Mouse (Mus musculus): ENCODE data around the gene Cdk6. TPM values are rescaled to one million over a fixed set of nuclear protein-coding genes. Genes with fewer than 3 reads are reported as not detected.

Gene Cdk6
- polyA plus RNA-seq, 1 experiment = 2.0 TPM

- TF ChIP-seq CTCF (IDR thresholded peaks at IDR 0.05; ENCODE audit: extremely low read depth, insufficient read depth, low read length) (no peak), POLR2A (IDR thresholded peaks at IDR 0.05; ENCODE audit: extremely low read depth, insufficient read depth, low read length) (no peak)
- Histone ChIP-seq H3K4me1 (ENCODE audit: control insufficient read depth, insufficient read depth, low read length) (no peaks in the 10 kb centered on the region), H3K27ac (ENCODE audit: insufficient read depth, low read length) (no peak overlapping the region), H3K4me3 (ENCODE audit: insufficient read depth, low read length) (no peak overlapping the region)
Observed at GRCm38 (mm10) chr5:3386021-3386730, 44.9 kb downstream of the Cdk6 start.

- Histone ChIP-seq H3K4me1 (ENCODE audit: control insufficient read depth, insufficient read depth, low read length) (no peaks in the 10 kb centered on the region), H3K27ac (ENCODE audit: insufficient read depth, low read length) (no peak overlapping the region), H3K4me3 (ENCODE audit: insufficient read depth, low read length) (no peak overlapping the region)
- TF ChIP-seq CTCF (IDR thresholded peaks at IDR 0.05; ENCODE audit: extremely low read depth, insufficient read depth, low read length) (no peak), POLR2A (IDR thresholded peaks at IDR 0.05; ENCODE audit: extremely low read depth, insufficient read depth, low read length) (no peak)
Observed at GRCm38 (mm10) chr5:3386731-3387087, 45.4 kb downstream of the Cdk6 start.

- TF ChIP-seq POLR2A (IDR thresholded peaks at IDR 0.05; ENCODE audit: extremely low read depth, insufficient read depth, low read length) (no peak), CTCF (IDR thresholded peaks at IDR 0.05; ENCODE audit: extremely low read depth, insufficient read depth, low read length) (no peak)
- Histone ChIP-seq H3K27ac (ENCODE audit: insufficient read depth, low read length) (no peak overlapping the region), H3K4me1 (ENCODE audit: control insufficient read depth, insufficient read depth, low read length) (no peaks in the 10 kb centered on the region), H3K4me3 (ENCODE audit: insufficient read depth, low read length) (no peak overlapping the region)
Observed at GRCm38 (mm10) chr5:3387138-3387537, 45.9 kb downstream of the Cdk6 start.

- TF ChIP-seq CTCF (IDR thresholded peaks at IDR 0.05; ENCODE audit: extremely low read depth, insufficient read depth, low read length) (no peak), POLR2A (IDR thresholded peaks at IDR 0.05; ENCODE audit: extremely low read depth, insufficient read depth, low read length) (no peak)
- Histone ChIP-seq H3K27ac (ENCODE audit: insufficient read depth, low read length) (no peak overlapping the region), H3K4me3 (ENCODE audit: insufficient read depth, low read length) (no peak overlapping the region), H3K4me1 (ENCODE audit: control insufficient read depth, insufficient read depth, low read length) (no peaks in the 10 kb centered on the region)
Observed at GRCm38 (mm10) chr5:3392856-3393255, 51.6 kb downstream of the Cdk6 start.

GRCm38 (mm10) chr5:3394145-3394544 lies 52.9 kb downstream of the Cdk6 start:
- no peaks in the 10 kb centered on the region for H3K4me1 ChIP-seq (ENCODE audit: control insufficient read depth, insufficient read depth, low read length)
- H3K4me3 ChIP-seq (ENCODE audit: insufficient read depth, low read length) = no peak overlapping the region
- TF ChIP-seq POLR2A (IDR thresholded peaks at IDR 0.05; ENCODE audit: extremely low read depth, insufficient read depth, low read length) = no peak
- H3K27ac ChIP-seq (ENCODE audit: insufficient read depth, low read length) = no peak overlapping the region

GRCm38 (mm10) chr5:3395020-3395419 lies 53.7 kb downstream of the Cdk6 start:
- no peak for TF ChIP-seq POLR2A (IDR thresholded peaks at IDR 0.05; ENCODE audit: extremely low read depth, insufficient read depth, low read length)
- no peak for TF ChIP-seq CTCF (IDR thresholded peaks at IDR 0.05; ENCODE audit: extremely low read depth, insufficient read depth, low read length)
- Histone ChIP-seq H3K4me3 (ENCODE audit: insufficient read depth, low read length) (no peak overlapping the region), H3K27ac (ENCODE audit: insufficient read depth, low read length) (no peak overlapping the region), H3K4me1 (ENCODE audit: control insufficient read depth, insufficient read depth, low read length) (no peaks in the 10 kb centered on the region)

GRCm38 (mm10) chr5:3396214-3396613 lies 54.9 kb downstream of the Cdk6 start:
- Histone ChIP-seq H3K4me1 (ENCODE audit: control insufficient read depth, insufficient read depth, low read length) (no peaks in the 10 kb centered on the region), H3K4me3 (ENCODE audit: insufficient read depth, low read length) (no peak overlapping the region), H3K27ac (ENCODE audit: insufficient read depth, low read length) (no peak overlapping the region)
- no peak for TF ChIP-seq CTCF (IDR thresholded peaks at IDR 0.05; ENCODE audit: extremely low read depth, insufficient read depth, low read length)
- no peak for TF ChIP-seq POLR2A (IDR thresholded peaks at IDR 0.05; ENCODE audit: extremely low read depth, insufficient read depth, low read length)

GRCm38 (mm10) chr5:3396910-3397575 lies 55.8 kb downstream of the Cdk6 start:
- Histone ChIP-seq H3K4me3 (ENCODE audit: insufficient read depth, low read length) (no peak overlapping the region), H3K27ac (ENCODE audit: insufficient read depth, low read length) (no peak overlapping the region), H3K4me1 (ENCODE audit: control insufficient read depth, insufficient read depth, low read length) (no peaks in the 10 kb centered on the region)
- TF ChIP-seq POLR2A (IDR thresholded peaks at IDR 0.05; ENCODE audit: extremely low read depth, insufficient read depth, low read length) (no peak), CTCF (IDR thresholded peaks at IDR 0.05; ENCODE audit: extremely low read depth, insufficient read depth, low read length) (no peak)

GRCm38 (mm10) chr5:3399784-3400494 lies 58.7 kb downstream of the Cdk6 start:
- Histone ChIP-seq H3K27ac (ENCODE audit: insufficient read depth, low read length) (no peak overlapping the region), H3K4me1 (ENCODE audit: control insufficient read depth, insufficient read depth, low read length) (no peaks in the 10 kb centered on the region), H3K4me3 (ENCODE audit: insufficient read depth, low read length) (no peak overlapping the region)
- TF ChIP-seq POLR2A (IDR thresholded peaks at IDR 0.05; ENCODE audit: extremely low read depth, insufficient read depth, low read length) = no peak
- TF ChIP-seq CTCF (IDR thresholded peaks at IDR 0.05; ENCODE audit: extremely low read depth, insufficient read depth, low read length) = no peak

- no peak overlapping the region for H3K4me3 ChIP-seq (ENCODE audit: insufficient read depth, low read length)
- H3K4me1 ChIP-seq (ENCODE audit: control insufficient read depth, insufficient read depth, low read length) = no peaks in the 10 kb centered on the region
- TF ChIP-seq CTCF (IDR thresholded peaks at IDR 0.05; ENCODE audit: extremely low read depth, insufficient read depth, low read length) (no peak), POLR2A (IDR thresholded peaks at IDR 0.05; ENCODE audit: extremely low read depth, insufficient read depth, low read length) (no peak)
- H3K27ac ChIP-seq (ENCODE audit: insufficient read depth, low read length) = no peak overlapping the region
Observed at GRCm38 (mm10) chr5:3405102-3405501, 63.8 kb downstream of the Cdk6 start.

Data from cortical plate, adult 2 months (tissue).